Mouse (Mus musculus) adrenal gland, postnatal 25 days (tissue): ENCODE results near the gene Hist1h2ap. TPM values are rescaled to one million over a fixed set of nuclear protein-coding genes. Genes with fewer than 3 reads are reported as not detected.
"Not testable (repeated sequence)": the region's sequence is repeated elsewhere in the genome, so short reads cannot be mapped to it uniquely, and the experiment has no call there.

Experiments
- DNase-seq: peaks from one replicate; pipeline ENCODE4 v3.0.0; 2021; ENCODE audit warnings: mixed read lengths
- long read RNA-seq: library from polyadenylated mRNA; stranded (forward); transcript quantifications from one replicate; pipeline ENCODE4 v2.0.0, GENCODE M21; 2021
- total RNA-seq: library from RNA; stranded (reverse); gene quantifications from 2 replicates; pipeline ENCODE4 v1.2.3, GENCODE M21; 2021

Gene Hist1h2ap
- total RNA-seq = 4.5 and 108 TPM in 2 replicates
- long read RNA-seq, transcript Hist1h2ap-201 (1 exons, 482 nt) = major isoform, 8 of 8 reads
- long read RNA-seq, partial matches to known transcripts = 0 of 8 reads
- long read RNA-seq, other reads (novel, unspliced or antisense) = 0 of 8 reads

DNA sequence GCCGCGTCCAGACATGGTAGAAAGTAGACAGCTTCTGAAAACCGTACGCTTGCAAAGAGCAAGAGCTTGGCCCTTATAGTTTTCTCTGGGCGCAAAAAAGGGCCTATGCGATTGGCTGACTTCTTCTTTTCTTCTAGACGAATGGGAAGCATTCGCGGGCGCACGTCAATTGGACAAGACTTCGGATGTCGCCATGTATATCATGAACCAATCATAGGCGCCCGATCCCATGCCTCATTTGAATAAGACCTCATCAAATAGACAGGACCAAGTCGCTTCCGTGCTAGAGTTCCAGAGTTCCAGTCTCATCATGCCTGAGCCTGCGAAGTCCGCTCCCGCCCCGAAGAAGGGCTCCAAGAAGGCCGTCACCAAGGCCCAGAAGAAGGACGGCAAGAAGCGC, at the start of gene Hist1h2ap, which contains the start of gene Hist1h2br:
Gene Hist1h2ap, minus strand, starts transcription at position 47 of the 400 bp plus-strand sequence.
Gene Hist1h2br, plus strand, starts transcription at position 283 of the 400 bp plus-strand sequence.
- not testable (repeated sequence) for DNase-seq

DNA sequence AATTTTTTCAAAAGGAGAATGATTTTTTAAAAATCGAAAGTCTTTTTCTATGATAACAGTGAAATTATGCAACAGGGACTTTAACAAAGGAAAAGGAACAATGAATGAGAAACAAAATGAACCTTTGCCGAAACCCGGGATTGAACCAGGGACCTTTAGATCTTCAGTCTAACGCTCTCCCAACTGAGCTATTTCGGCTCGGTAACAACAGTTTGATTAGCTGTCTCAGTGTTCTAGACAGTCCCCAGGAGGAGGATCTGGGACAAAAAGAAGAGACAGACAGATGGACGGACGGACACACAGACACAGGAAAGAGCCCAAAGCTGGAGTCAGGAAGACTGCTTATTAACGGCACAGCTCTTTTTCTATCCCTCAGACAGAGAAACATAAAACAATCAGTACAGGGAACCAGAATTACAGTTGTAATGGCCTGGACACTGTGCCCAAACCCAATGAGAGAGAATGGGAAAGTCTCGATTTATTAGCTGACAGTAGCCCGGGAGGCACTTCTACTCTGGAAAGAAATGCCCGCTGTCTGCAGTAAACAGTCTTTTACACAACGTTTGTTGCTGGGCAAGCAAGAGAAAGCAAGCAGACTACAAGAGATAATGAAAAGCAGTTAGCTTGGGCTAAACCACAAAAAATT, 49.6 kb upstream of the Hist1h2ap start:
- peak; percentile 7 for DNase-seq

DNA sequence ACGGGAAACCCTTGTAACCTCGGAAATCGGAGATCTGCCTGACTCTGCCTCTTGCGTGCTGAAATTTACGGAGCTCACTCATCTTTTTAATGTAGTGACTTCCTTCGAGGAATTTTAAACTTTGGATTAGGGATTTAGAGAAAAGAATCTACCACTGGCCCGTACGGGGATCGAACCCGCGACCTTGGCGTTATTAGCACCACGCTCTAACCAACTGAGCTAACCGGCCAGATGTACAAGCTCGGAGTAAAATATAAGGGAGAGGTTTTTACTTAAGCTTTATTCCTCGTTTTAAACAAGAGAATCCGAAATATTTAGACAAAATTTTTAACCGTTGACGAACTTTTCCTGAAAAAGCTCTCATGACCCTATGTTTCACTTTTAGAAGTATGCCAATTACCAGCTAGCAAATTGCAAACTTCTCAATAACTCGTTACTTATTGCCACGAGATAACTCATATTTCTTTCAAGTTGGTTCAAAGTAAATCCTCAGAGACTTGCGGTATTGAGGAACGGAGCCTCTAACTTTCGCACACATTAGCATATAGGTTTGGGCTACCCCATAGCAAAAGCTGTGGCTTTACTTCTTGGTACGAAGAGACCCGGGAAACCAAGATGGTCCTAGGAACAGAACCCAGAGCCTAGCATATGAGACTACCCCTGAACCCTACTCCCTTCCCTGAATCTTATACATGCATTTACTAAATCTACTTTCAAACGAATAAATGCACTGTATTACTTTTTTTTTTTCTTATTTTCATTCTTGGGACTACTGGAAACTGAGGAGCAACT, 48.8 kb upstream of the Hist1h2ap start:
- peak; percentile 61 for DNase-seq

- DNase-seq = no peak
Measured at GRCm38 (mm10) chr13:21880735-21881134, 47.4 kb upstream of the Hist1h2ap start.

- DNase-seq = not testable (repeated sequence)
Measured at GRCm38 (mm10) chr13:21865503-21865902, 32.2 kb upstream of the Hist1h2ap start.

DNA sequence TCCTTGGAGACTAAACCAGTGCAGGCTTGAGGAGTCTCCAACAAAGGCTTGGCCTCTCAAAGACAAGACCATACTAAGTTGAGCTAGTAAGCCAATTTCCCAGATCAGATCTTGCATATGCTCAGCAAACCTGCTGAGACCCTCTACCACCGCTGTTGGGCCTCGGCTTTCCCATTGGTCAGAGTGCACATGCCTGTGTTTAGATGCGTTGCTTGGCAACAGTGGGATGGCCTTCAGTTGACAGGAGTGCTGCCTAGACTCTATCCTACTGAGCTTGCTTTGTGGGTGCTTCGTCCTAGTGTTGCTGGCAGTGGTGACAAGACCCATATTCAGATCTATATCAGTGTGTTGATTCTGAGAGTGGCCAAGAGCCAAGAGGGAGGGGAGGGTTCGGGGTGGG, 28.3 kb upstream of the Hist1h2ap start:
- no peak for DNase-seq

GRCm38 (mm10) chr13:21855698-21856162, 22.4 kb upstream of the Hist1h2ap start:
- DNase-seq = peak; percentile 14

GRCm38 (mm10) chr13:21855146-21855545, 21.8 kb upstream of the Hist1h2ap start:
- peak; percentile 75 for DNase-seq

- DNase-seq = no peak
Measured at GRCm38 (mm10) chr13:21852215-21852945, 19.1 kb upstream of the Hist1h2ap start.

DNA sequence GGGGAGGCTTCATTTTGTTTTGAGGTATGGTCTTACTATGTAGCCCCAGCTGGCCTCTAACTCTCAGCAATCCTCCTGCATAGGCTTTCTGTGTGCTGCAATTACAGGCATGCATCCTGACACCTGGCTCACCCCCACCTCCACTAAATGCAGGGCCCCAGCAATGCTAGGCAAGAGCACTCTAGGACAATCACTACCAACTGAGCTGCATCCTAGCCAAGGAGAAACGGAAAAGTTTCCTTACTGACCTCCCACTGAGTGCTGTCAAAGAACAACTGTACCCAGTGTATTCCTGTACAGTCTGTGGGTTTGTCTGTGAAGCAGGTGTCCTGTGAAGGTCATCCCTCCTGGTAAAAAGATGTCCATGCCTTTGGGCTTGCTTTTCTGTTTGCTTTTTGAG, 17.4 kb upstream of the Hist1h2ap start:
- not testable (repeated sequence) for DNase-seq

- no peak for DNase-seq
Measured at GRCm38 (mm10) chr13:21847883-21848282, 14.6 kb upstream of the Hist1h2ap start.

- not testable (repeated sequence) for DNase-seq
Measured at GRCm38 (mm10) chr13:21846356-21846755, 13.0 kb upstream of the Hist1h2ap start.

DNA sequence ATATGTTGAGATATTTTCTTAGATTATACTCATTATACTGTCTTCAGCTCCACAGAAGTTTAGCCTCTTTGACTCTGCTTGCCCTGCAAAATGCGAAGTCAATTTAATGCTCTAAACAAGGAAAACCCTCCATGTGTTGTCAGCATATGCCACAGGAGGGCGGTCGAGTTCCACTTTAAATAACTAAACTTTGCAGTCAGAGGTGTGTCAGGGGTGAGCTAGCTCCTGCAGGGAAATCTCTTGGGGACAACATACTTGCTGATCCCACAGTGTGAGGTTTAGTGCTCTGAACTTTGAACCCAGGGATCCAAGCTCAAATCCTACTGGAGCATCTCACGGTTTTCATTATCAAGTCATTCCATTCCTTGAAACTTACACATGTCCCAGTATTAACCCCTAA, 7.2 kb upstream of the Hist1h2ap start:
- not testable (repeated sequence) for DNase-seq

DNA sequence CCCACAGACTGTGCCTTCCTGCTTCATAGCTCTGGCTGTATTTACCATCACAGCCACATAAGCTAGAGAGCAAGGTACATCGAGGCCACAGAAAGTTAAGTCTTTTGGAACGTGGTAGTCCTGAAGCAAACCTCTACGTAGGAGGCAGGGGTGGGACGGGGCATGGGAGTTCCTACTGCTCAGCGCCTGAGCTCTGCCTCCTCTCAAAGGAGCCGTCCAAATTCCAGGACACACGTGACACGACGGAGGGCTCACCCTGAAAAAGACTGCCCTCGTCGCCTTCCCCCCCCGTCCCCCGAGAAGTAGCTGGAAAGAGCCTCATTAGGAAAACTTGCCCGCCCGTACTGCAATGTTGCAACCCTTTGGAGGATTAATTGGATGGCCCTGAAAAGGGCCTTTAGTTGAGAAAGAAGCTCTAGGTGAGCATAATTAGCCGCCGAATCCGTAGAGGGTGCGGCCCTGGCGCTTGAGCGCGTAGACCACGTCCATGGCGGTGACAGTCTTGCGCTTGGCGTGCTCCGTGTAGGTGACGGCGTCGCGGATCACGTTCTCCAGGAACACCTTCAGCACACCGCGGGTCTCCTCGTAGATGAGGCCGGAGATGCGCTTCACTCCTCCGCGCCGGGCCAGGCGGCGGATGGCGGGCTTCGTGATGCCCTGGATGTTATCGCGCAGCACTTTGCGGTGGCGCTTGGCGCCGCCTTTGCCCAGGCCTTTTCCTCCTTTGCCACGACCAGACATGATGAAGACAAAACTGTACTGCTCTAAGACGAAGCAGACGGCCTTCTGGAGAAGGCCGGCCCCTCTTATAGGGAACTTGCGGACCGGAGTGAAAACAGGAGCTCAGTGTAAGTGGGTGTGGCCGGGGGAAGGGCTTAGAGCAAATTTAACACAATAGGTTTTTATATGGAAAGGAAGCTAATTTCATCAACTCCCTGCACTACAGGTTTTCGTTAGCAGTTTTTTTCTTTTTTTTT, 1.6 kb downstream of the Hist1h2ap start, which contains the start of gene Hist1h4n:
Gene Hist1h4n, minus strand, starts transcription at position 779 of the 977 bp plus-strand sequence.
- DNase-seq = not testable (repeated sequence)

- DNase-seq = no peak
Measured at GRCm38 (mm10) chr13:21830344-21830743, 3.0 kb downstream of the Hist1h2ap start.

DNA sequence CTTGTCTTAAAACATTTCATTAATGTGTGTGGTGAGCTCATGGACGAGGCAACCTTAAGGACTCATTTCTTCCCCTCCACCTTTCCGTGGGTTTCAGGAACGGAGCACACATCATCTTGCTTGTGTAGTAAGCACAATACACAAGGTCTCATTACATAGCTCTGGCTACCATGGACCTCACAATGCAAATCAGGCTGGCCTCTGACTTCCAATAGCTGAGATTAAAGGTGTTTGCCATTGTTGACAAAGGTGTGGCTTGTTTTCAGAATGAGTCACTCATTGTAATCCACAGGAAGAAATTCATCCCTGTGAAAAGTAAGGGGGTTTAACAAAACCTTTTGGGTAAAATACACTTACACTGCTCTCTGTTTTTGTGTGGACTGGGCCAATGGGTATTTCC, 4.8 kb downstream of the Hist1h2ap start:
- DNase-seq = no peak

DNA sequence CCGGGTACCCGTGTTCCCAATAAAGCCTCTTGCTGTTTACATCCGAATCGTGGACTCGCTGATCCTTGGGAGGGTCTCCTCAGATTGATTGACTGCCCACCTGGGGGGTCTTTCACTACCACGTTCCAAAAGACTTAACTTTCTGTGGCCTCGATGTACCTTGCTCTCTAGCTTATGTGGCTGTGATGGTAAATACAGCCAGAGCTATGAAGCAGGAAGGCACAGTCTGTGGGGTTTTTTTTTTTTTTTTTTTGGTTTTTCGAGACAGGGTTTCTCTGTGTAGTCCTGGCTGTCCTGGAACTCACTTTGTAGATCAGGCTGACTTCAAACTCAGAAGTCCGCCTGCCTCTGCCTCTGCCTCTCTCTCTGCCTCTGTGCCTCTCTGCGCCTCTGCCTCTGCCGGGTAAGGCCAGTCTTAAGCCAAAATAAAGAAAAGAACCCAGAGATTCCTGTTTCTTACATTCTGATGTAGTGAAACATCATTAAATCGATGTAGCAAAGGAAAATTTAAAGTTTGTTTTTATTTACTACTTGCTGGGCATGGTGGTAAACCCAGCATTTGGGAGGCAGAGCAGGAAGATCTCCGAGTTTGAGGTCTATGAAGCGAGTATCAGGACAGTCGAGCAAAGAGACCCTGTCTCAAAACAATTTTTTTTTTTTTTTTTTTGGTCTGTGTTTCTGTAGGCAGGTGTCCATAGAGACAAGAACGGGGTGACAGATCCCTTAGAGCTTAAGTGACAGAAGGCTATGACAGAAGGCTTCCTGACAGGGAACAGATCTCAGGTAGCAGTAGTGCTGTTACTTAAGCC, 13.0 kb downstream of the Hist1h2ap start:
- not testable (repeated sequence) for DNase-seq

- not testable (repeated sequence) for DNase-seq
Measured at GRCm38 (mm10) chr13:21812092-21812491, 21.2 kb downstream of the Hist1h2ap start.

GRCm38 (mm10) chr13:21811539-21811938, 21.8 kb downstream of the Hist1h2ap start, which contains the start of gene Hist1h4m:
TSS of gene Hist1h4m (plus strand) at chr13:21811746.
- peak; percentile 38 for DNase-seq

DNA sequence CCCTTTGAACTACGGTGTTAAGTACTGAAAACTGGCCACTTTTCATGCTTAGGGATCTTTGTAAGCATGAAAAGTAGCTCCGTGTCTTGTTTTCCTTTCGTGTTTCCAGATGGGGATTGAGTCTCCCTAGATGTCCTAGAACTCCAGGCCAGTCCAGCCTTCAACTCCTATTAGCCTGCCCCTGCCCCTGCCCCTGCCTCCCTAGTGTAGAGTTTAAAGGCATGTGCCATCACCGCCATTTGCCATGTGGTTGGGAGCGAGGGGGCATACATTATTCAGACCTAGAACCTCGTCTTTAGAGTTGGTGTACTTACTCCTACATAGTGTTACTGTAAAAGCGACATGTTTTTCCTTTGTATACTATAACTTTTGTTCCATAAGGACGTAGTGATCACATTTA, 22.2 kb downstream of the Hist1h2ap start:
- DNase-seq = not testable (repeated sequence)
